Mouse (Mus musculus): Measurements from ENCODE around the gene Gm9903. TPM values are rescaled to one million over a fixed set of nuclear protein-coding genes. Genes with fewer than 3 reads are reported as not detected.

Gene Gm9903
- polyA plus RNA-seq, 1 experiment from 2014 or later, result 0.74 TPM

GRCm38 (mm10) chr5:33658664-33659050 lies 28.9 kb downstream of the Gm9903 start:
- peaks cover 48% of the 10 kb centered on the region for H3K36me3 ChIP-seq
- ATAC-seq (replicated peaks; ENCODE audit: insufficient number of reproducible peaks, insufficient read depth, low FRiP score, low read depth), result no peak

GRCm38 (mm10) chr5:33668223-33668622 lies 38.5 kb downstream of the Gm9903 start:
- Histone ChIP-seq H3K9ac (no peak overlapping the region), H3K4me3 (no peak overlapping the region), H3K4me1 (replicated peaks) (no peaks in the 10 kb centered on the region), H3K4me2 (no peak overlapping the region), H3K27ac (no peak overlapping the region), H3K27me3 (no peaks in the 10 kb centered on the region), H3K36me3 (peaks cover 72% of the 10 kb centered on the region), H3K9me3 (replicated peaks) (no peaks in the 10 kb centered on the region)
- ATAC-seq (replicated peaks; ENCODE audit: insufficient number of reproducible peaks, insufficient read depth, low FRiP score, low read depth), result no peak

More at GRCm38 (mm10) chr5:33658664-33659050, 28.9 kb downstream of the Gm9903 start:
- WGBS, result under 1% methylated on average over 26 of the region's 26 CpGs
- Histone ChIP-seq H3K27me3 (no peaks in the 10 kb centered on the region), H3K4me1 (replicated peaks) (peaks cover 28% of the 10 kb centered on the region), H3K27ac (peak overlapping the region; percentile 59), H3K4me2 (peak overlapping the region; percentile 82), H3K9me3 (replicated peaks) (no peaks in the 10 kb centered on the region), H3K4me3 (peak overlapping the region; percentile 85), H3K9ac (peak overlapping the region; percentile 68)

- H3K27ac ChIP-seq, result no peak overlapping the region
- peaks cover 8% of the 10 kb centered on the region for H3K4me1 ChIP-seq (replicated peaks)
- no peak for ATAC-seq (replicated peaks; ENCODE audit: insufficient number of reproducible peaks, insufficient read depth, low FRiP score, low read depth)
- H3K36me3 ChIP-seq, result peaks cover 53% of the 10 kb centered on the region
- H3K4me3 ChIP-seq, result no peak overlapping the region
- H3K9me3 ChIP-seq (replicated peaks), result no peaks in the 10 kb centered on the region
- WGBS, result 59% methylated on average over 5 of the region's 5 CpGs
- H3K9ac ChIP-seq, result no peak overlapping the region
- no peaks in the 10 kb centered on the region for H3K27me3 ChIP-seq
- no peak overlapping the region for H3K4me2 ChIP-seq
Measured at GRCm38 (mm10) chr5:33671659-33672058, 41.9 kb downstream of the Gm9903 start.

- Histone ChIP-seq H3K27ac (no peak overlapping the region), H3K4me2 (no peak overlapping the region), H3K9me3 (replicated peaks) (no peaks in the 10 kb centered on the region), H3K4me3 (no peak overlapping the region), H3K4me1 (replicated peaks) (peaks cover 8% of the 10 kb centered on the region), H3K36me3 (peaks cover 25% of the 10 kb centered on the region), H3K27me3 (no peaks in the 10 kb centered on the region), H3K9ac (peak overlapping the region; percentile 3; the same call in 1 of the 2 replicates)
- ATAC-seq (replicated peaks; ENCODE audit: insufficient number of reproducible peaks, insufficient read depth, low FRiP score, low read depth), result 0 out of 2 replicates have a peak, but pooled peaks have one; percentile 2
- WGBS, result 44% methylated on average over 3 of the region's 3 CpGs
Measured at GRCm38 (mm10) chr5:33674439-33674838, 44.7 kb downstream of the Gm9903 start.

- Histone ChIP-seq H3K4me3 (no peak overlapping the region), H3K9me3 (replicated peaks) (no peaks in the 10 kb centered on the region), H3K9ac (no peak overlapping the region), H3K36me3 (peaks cover 12% of the 10 kb centered on the region), H3K27ac (no peak overlapping the region), H3K27me3 (no peaks in the 10 kb centered on the region), H3K4me1 (replicated peaks) (peaks cover 8% of the 10 kb centered on the region), H3K4me2 (no peak overlapping the region)
- no peak for ATAC-seq (replicated peaks; ENCODE audit: insufficient number of reproducible peaks, insufficient read depth, low FRiP score, low read depth)
- WGBS, result 0% methylated on average over 1 of the region's 1 CpGs
Measured at GRCm38 (mm10) chr5:33675964-33676363, 46.2 kb downstream of the Gm9903 start.

- no peaks in the 10 kb centered on the region for H3K36me3 ChIP-seq
- no peaks in the 10 kb centered on the region for H3K27me3 ChIP-seq
- H3K4me3 ChIP-seq, result no peak overlapping the region
- H3K27ac ChIP-seq, result no peak overlapping the region
- ATAC-seq (replicated peaks; ENCODE audit: insufficient number of reproducible peaks, insufficient read depth, low FRiP score, low read depth), result no peak
- H3K9me3 ChIP-seq (replicated peaks), result no peaks in the 10 kb centered on the region
- H3K4me1 ChIP-seq (replicated peaks), result peaks cover 13% of the 10 kb centered on the region
- WGBS, result 80% methylated on average over 5 of the region's 5 CpGs
- no peak overlapping the region for H3K9ac ChIP-seq
- H3K4me2 ChIP-seq, result no peak overlapping the region
Measured at GRCm38 (mm10) chr5:33678244-33678643, 48.5 kb downstream of the Gm9903 start.

GRCm38 (mm10) chr5:33681044-33681443 lies 51.3 kb downstream of the Gm9903 start:
- ATAC-seq (replicated peaks; ENCODE audit: insufficient number of reproducible peaks, insufficient read depth, low FRiP score, low read depth), result no peak
- H3K4me1 ChIP-seq (replicated peaks), result peaks cover 9% of the 10 kb centered on the region; the same call in 1 of the 2 replicates
- H3K4me3 ChIP-seq, result no peak overlapping the region
- no peak overlapping the region for H3K4me2 ChIP-seq
- no peak overlapping the region for H3K27ac ChIP-seq
- no peaks in the 10 kb centered on the region for H3K36me3 ChIP-seq
- no peak overlapping the region for H3K9ac ChIP-seq
- H3K9me3 ChIP-seq (replicated peaks), result no peaks in the 10 kb centered on the region
- 61% methylated on average over 3 of the region's 3 CpGs for WGBS
- H3K27me3 ChIP-seq, result no peaks in the 10 kb centered on the region

Other genes starting within 250 kb of the Gm9903 start
- not detected in 2 replicates for gene Nkx1-1, start 195.9 kb upstream of the Gm9903 start, polyA plus RNA-seq (2015; fragmentation: Nextera tagmentation; extraction: Ambion mirVana)
- 45.3 and 51.4 TPM in 2 replicates for gene Fam53a, start 290 bp upstream of the Gm9903 start, polyA plus RNA-seq (2015; fragmentation: Nextera tagmentation; extraction: Ambion mirVana)
- gene Slbp, start 22.6 kb downstream of the Gm9903 start, polyA plus RNA-seq (2015; fragmentation: Nextera tagmentation; extraction: Ambion mirVana), result 99.3 and 113 TPM in 2 replicates
- gene Tacc3, start 28.2 kb downstream of the Gm9903 start, polyA plus RNA-seq (2015; fragmentation: Nextera tagmentation; extraction: Ambion mirVana), result 107 and 117 TPM in 2 replicates
- gene Tmem129, start 28.5 kb downstream of the Gm9903 start, polyA plus RNA-seq (2015; fragmentation: Nextera tagmentation; extraction: Ambion mirVana), result 29.5 and 37.6 TPM in 2 replicates
- 4.0 and 9.1 TPM in 2 replicates for gene Fgfr3, start 91.7 kb downstream of the Gm9903 start, polyA plus RNA-seq (2015; fragmentation: Nextera tagmentation; extraction: Ambion mirVana)
- gene Letm1, start 152.9 kb downstream of the Gm9903 start, polyA plus RNA-seq (2015; fragmentation: Nextera tagmentation; extraction: Ambion mirVana), result 40.5 and 49.5 TPM in 2 replicates
- 25.3 and 28.3 TPM in 2 replicates for gene Nsd2, start 190.8 kb downstream of the Gm9903 start, polyA plus RNA-seq (2015; fragmentation: Nextera tagmentation; extraction: Ambion mirVana)